Mouse (Mus musculus): Measurements from ENCODE around the gene Mettl1. TPM values are rescaled to one million over a fixed set of nuclear protein-coding genes. Genes with fewer than 3 reads are reported as not detected.
"Not testable (repeated sequence)": the region's sequence is repeated elsewhere in the genome, so short reads cannot be mapped to it uniquely, and the experiment has no call there.

The Mettl1 gene
- polyA plus RNA-seq, 1 experiment from 2014 or later = 44.0 TPM

DNA sequence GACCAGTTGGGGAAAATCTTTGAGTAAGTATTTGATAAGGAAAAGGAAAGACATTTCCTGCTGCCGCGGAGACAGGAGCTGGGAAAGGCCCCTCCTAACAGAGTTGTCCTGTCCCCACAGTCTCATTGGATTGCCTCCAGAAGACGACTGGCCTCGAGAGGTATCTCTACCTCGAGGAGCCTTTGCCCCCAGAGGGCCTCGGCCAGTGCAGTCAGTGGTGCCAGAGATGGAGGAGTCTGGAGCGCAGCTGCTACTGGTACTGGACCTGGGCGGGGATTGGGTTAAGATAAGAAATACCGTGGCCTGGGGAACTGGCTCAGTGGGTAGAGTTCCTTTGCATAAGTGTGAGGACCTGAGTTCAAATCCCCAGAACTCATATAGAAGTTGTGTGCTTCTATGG, 24.8 kb downstream of the Mettl1 start:
- 91% methylated on average over 9 of the region's 9 CpGs for WGBS
- Histone ChIP-seq H3K27ac (ENCODE audit: low read depth, low read length) (no peak overlapping the region), H3K4me3 (ENCODE audit: low read depth, low read length) (no peak overlapping the region), H3K9ac (ENCODE audit: low read length) (no peak overlapping the region), H3K4me2 (ENCODE audit: low read depth, low read length, severe bottlenecking) (no peak overlapping the region), H3K36me3 (ENCODE audit: control insufficient read depth, insufficient read depth, low read length) (peaks cover 31% of the 10 kb centered on the region), H3K4me1 (replicated peaks; ENCODE audit: control insufficient read depth, insufficient read depth, low read length) (peaks cover 17% of the 10 kb centered on the region; the same call in 1 of the 2 replicates), H3K27me3 (ENCODE audit: control insufficient read depth, insufficient read depth, low read length) (no peaks in the 10 kb centered on the region), H3K9me3 (ENCODE audit: control insufficient read depth, low read length) (no peaks in the 10 kb centered on the region)
- ATAC-seq (replicated peaks; ENCODE audit: low FRiP score) (no peak), DNase-seq (ENCODE audit: low spot score) (no peak)

DNA sequence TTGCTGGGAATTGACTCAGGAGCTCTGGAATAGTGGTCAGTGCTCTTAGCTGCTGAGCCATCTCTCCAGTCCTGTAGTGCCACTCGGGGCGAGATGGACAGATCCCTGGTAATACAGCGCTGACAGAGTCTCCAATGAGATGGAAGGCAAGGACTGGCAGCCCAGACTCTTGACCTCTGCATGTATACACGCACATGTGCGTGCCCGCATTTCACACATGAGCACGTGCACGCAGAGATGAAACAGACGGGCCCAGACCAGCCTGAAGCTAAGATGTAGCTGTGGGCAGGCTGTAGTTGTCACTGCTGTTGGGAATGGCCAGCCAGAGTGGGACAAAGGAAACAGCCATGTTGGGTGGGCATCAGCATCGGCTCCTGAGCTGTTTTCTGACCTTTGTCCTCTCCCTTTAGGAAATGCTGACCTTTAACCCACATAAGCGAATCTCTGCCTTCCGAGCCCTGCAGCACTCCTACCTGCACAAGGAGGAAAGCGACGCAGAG, 25.4 kb downstream of the Mettl1 start:
- Histone ChIP-seq H3K27me3 (ENCODE audit: control insufficient read depth, insufficient read depth, low read length) (no peaks in the 10 kb centered on the region), H3K4me3 (ENCODE audit: low read depth, low read length) (no peak overlapping the region), H3K9ac (ENCODE audit: low read length) (no peak overlapping the region), H3K36me3 (ENCODE audit: control insufficient read depth, insufficient read depth, low read length) (peaks cover 31% of the 10 kb centered on the region), H3K4me1 (replicated peaks; ENCODE audit: control insufficient read depth, insufficient read depth, low read length) (peaks cover 13% of the 10 kb centered on the region; the same call in 1 of the 2 replicates), H3K9me3 (ENCODE audit: control insufficient read depth, low read length) (no peaks in the 10 kb centered on the region), H3K27ac (ENCODE audit: low read depth, low read length) (no peak overlapping the region), H3K4me2 (ENCODE audit: low read depth, low read length, severe bottlenecking) (no peak overlapping the region)
- WGBS = 88% methylated on average over 14 of the region's 14 CpGs
- ATAC-seq (replicated peaks; ENCODE audit: low FRiP score) (no peak), DNase-seq (ENCODE audit: low spot score) (no peak)

DNA sequence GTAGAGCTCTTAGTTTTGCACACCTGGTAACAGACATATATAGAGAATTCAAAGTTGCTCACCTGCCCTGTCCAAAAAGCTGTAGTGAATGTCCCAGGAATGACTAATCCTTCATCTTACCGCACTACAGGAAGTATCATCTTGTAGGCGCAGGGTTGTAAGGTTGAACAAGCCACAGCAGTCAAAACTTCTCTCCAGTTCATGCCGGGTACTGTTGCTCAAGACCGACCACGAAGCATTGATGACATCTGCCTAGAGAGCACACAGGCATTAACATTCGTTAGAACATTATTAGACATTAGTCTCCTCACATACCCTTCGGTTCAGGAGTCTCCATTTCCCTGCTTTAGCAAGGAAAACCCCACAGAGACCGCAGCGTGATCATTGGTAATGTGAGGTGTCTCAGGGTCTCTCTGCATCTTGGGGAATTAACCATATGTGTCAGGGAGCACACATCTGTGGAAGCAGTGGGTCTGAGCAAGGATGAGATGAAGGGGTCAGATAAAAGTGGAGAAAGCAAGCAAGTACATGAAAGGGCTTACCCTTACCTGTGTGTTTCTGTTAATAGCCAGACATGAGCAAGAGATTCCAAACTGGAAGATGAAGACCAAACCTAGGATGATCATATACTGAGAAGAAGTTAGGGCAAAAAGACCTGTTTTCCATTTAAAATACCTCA, 27.3 kb downstream of the Mettl1 start:
- WGBS = 88% methylated on average over 9 of the region's 9 CpGs
- H3K9me3 ChIP-seq (ENCODE audit: control insufficient read depth, low read length) = no peaks in the 10 kb centered on the region
- H3K36me3 ChIP-seq (ENCODE audit: control insufficient read depth, insufficient read depth, low read length) = peaks cover 31% of the 10 kb centered on the region
- DNase-seq (ENCODE audit: low spot score) (peak; percentile 49), ATAC-seq (replicated peaks; ENCODE audit: low FRiP score) (no peak)
- H3K9ac ChIP-seq (ENCODE audit: low read length) = peak overlapping the region; percentile 56
- H3K4me3 ChIP-seq (ENCODE audit: low read depth, low read length) = peak overlapping the region; percentile 59
- H3K27ac ChIP-seq (ENCODE audit: low read depth, low read length) = peak overlapping the region; percentile 79
- peak overlapping the region; percentile 81 for H3K4me2 ChIP-seq (ENCODE audit: low read depth, low read length, severe bottlenecking)
- H3K27me3 ChIP-seq (ENCODE audit: control insufficient read depth, insufficient read depth, low read length) = no peaks in the 10 kb centered on the region
- H3K4me1 ChIP-seq (replicated peaks; ENCODE audit: control insufficient read depth, insufficient read depth, low read length) = peaks cover 13% of the 10 kb centered on the region; the same call in 1 of the 2 replicates

DNA sequence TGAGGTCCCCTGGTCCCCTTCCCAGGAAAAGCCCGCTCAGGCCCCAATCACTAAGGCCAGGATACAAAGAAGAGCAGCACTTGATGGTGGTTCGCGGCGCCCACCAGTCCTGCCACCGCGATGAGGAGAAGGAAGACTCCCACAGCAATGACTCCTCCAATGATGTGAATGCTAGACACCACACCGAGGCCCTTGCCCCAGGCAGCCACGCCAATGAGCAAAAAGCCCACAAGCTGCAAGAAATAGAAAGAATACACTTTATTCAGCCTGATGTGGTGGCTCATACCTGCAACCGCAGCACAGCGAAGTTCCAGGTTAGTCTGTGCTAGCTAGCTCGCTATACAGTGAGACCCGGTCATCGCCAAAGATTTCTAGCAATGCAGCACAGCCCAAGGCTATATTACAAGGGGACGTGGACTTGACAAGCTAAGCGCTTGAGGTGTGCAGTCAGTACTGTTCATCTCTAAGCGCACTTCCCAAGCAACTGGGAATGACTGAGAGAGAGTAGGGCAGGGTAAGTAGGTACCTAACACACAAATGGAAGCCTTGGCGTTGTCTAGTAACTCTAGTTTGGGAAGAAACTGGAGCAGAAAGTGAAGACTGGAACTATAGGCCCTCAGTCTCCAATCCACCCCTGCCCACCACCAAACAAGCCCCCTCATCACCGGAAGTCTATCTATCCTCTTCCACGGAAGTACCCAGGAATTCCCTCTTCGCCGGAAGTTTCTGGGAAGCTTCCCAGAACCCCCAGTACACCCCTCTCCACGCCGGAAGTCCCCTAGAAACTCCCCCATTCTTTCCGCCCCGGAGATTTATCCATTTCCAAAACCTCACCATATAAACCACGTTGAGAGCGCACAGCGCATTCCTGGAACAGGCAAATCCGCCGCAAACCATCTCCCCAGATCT, 28.3 kb downstream of the Mettl1 start:
- Histone ChIP-seq H3K4me2 (ENCODE audit: low read depth, low read length, severe bottlenecking) (peak overlapping the region; percentile 81), H3K9me3 (ENCODE audit: control insufficient read depth, low read length) (no peaks in the 10 kb centered on the region), H3K27me3 (ENCODE audit: control insufficient read depth, insufficient read depth, low read length) (no peaks in the 10 kb centered on the region), H3K27ac (ENCODE audit: low read depth, low read length) (peak overlapping the region; percentile 79), H3K4me3 (ENCODE audit: low read depth, low read length) (peak overlapping the region; percentile 59), H3K9ac (ENCODE audit: low read length) (peak overlapping the region; percentile 56), H3K4me1 (replicated peaks; ENCODE audit: control insufficient read depth, insufficient read depth, low read length) (peaks cover 13% of the 10 kb centered on the region; the same call in 1 of the 2 replicates), H3K36me3 (ENCODE audit: control insufficient read depth, insufficient read depth, low read length) (peaks cover 31% of the 10 kb centered on the region)
- ATAC-seq (replicated peaks; ENCODE audit: low FRiP score) (peak; percentile 78), DNase-seq (ENCODE audit: low spot score) (peak; percentile 63)
- 9% methylated on average over 30 of the region's 30 CpGs for WGBS

DNA sequence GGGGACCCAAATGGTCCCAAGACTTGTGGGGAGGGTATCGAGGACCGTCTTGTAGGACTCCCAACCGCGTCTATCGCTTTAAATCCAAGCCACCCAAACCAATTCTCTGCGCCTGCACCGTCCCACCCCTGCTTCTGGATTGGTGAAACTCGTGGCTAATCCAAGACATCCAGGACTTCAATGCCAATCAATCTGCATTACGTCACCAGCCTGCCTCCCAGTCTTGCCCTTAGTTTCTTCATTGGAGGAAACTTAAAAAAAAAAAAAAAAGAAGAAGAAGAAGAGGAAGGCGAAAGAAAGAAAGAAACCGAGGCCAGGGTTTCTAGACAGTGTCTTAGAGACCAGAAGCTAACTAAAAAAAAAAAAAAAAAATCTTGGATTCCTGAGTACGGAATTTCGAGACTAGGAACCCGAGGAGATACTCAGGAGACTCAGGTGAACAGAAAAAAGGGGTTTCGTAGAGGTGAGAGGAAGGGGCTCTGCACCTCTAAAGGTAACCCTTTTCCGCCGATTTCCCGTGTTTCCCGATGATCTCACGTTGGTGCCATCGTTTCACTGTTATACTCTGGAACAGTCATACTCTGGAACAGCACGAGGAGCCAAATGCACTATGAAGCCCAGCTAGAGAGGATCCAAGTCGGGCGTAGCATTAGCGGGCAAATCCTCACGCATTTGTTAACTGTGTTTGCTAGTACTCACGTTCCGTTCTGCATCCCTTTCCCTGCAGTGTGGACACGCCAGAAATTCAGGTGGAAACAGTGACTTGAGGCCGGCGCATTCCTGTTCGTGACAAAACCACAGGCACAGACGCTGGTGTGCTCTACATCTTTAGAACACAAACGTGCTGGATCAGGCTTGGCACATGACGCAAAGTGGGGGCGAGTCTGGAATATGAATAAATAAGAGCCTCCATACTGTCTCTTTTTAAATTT, 29.2 kb downstream of the Mettl1 start, which contains the start of gene Tspan31:
Tspan31 (minus strand) TSS at position 75 of the 932 bp plus-strand sequence.
- Histone ChIP-seq H3K9me3 (ENCODE audit: control insufficient read depth, low read length) (no peaks in the 10 kb centered on the region), H3K36me3 (ENCODE audit: control insufficient read depth, insufficient read depth, low read length) (peaks cover 24% of the 10 kb centered on the region), H3K27me3 (ENCODE audit: control insufficient read depth, insufficient read depth, low read length) (no peaks in the 10 kb centered on the region), H3K4me3 (ENCODE audit: low read depth, low read length) (peak within 1 kb of the TSS; percentile 59), H3K4me1 (replicated peaks; ENCODE audit: control insufficient read depth, insufficient read depth, low read length) (peaks cover 13% of the 10 kb centered on the region; the same call in 1 of the 2 replicates), H3K4me2 (ENCODE audit: low read depth, low read length, severe bottlenecking) (peak within 1 kb of the TSS; percentile 81), H3K9ac (ENCODE audit: low read length) (peak within 1 kb of the TSS; percentile 86), H3K27ac (ENCODE audit: low read depth, low read length) (peak within 1 kb of the TSS; percentile 79)
- 3% methylated on average over 36 of the region's 36 CpGs for WGBS
- ATAC-seq (replicated peaks; ENCODE audit: low FRiP score) (peak; percentile 88), DNase-seq (ENCODE audit: low spot score) (peak; percentile 90)

DNA sequence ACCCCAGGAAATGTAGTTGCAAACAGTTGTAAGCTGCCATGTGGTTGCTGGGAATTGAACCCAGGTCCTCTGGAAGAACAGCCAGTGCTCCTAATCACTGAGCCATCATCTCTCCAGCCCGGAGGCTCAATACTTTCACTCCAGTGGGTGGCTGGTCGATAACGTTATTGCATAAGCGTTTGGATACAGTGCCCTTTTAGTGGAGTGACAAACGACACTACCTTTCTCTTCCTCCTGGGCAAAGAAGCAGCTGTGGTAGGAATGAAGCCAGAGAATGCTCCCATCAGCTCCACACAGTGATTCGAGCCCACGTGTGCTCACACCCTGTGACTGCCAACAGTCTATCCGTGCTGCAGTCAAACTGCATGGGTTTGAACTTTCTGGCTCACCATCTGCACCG, 30.0 kb downstream of the Mettl1 start:
- Histone ChIP-seq H3K4me1 (replicated peaks; ENCODE audit: control insufficient read depth, insufficient read depth, low read length) (peaks cover 13% of the 10 kb centered on the region; the same call in 1 of the 2 replicates), H3K9ac (ENCODE audit: low read length) (peak overlapping the region; percentile 86; the same call in 1 of the 2 replicates), H3K4me2 (ENCODE audit: low read depth, low read length, severe bottlenecking) (peak overlapping the region; percentile 81), H3K27ac (ENCODE audit: low read depth, low read length) (no peak overlapping the region), H3K36me3 (ENCODE audit: control insufficient read depth, insufficient read depth, low read length) (peaks cover 16% of the 10 kb centered on the region), H3K4me3 (ENCODE audit: low read depth, low read length) (peak overlapping the region; percentile 59), H3K27me3 (ENCODE audit: control insufficient read depth, insufficient read depth, low read length) (0 out of 2 replicates have a peak, but pooled peaks cover 2% of the 10 kb centered on the region), H3K9me3 (ENCODE audit: control insufficient read depth, low read length) (no peaks in the 10 kb centered on the region)
- no peak for DNase-seq (ENCODE audit: low spot score)
- 83% methylated on average over 9 of the region's 9 CpGs for WGBS
- ATAC-seq (replicated peaks; ENCODE audit: low FRiP score) = no peak

DNA sequence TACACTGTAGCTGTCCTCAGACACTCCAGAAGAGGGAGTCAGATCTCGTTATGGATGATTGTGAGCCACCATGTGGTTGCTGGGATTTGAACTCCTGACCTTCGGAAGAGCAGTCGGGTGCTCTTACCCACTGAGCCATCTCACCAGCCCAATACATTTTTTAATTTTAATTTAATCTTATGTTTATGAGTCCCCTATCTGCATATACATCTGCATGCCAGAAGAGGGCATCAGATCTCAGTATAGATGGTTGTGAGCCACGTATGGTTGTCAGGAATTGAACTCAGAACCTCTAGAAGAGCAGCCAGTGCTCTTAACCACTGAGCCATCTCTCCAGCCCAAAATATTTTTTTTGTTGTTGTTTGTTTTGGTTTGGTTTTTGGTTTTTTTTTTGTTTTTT, 31.1 kb downstream of the Mettl1 start:
- peaks cover 13% of the 10 kb centered on the region; the same call in 1 of the 2 replicates for H3K4me1 ChIP-seq (replicated peaks; ENCODE audit: control insufficient read depth, insufficient read depth, low read length)
- not testable (repeated sequence) for H3K4me3 ChIP-seq (ENCODE audit: low read depth, low read length); H3K4me2 ChIP-seq (ENCODE audit: low read depth, low read length, severe bottlenecking); H3K27me3 ChIP-seq (ENCODE audit: control insufficient read depth, insufficient read depth, low read length); H3K36me3 ChIP-seq (ENCODE audit: control insufficient read depth, insufficient read depth, low read length); ATAC-seq (replicated peaks; ENCODE audit: low FRiP score); H3K9ac ChIP-seq (ENCODE audit: low read length); H3K27ac ChIP-seq (ENCODE audit: low read depth, low read length); H3K9me3 ChIP-seq (ENCODE audit: control insufficient read depth, low read length); DNase-seq (ENCODE audit: low spot score)
- WGBS = 95% methylated on average over 4 of the region's 4 CpGs

Measured in forebrain, embryonic 11.5 days (tissue).